Mouse (Mus musculus): ENCODE results near the gene Prkce. TPM values are rescaled to one million over a fixed set of nuclear protein-coding genes. Genes with fewer than 3 reads are reported as not detected.

Prkce gene
- total and polyA plus RNA-seq, 2 experiments from 2014 or later, result 91.3 to 94.3 TPM

- DNase-seq (no peak), ATAC-seq (no peak)
- no peaks in the 10 kb centered on the region for H3K27me3 ChIP-seq (ENCODE audit: insufficient read depth, low read length)
- H3K4me1 ChIP-seq (ENCODE audit: insufficient read depth), result no peaks in the 10 kb centered on the region
- peaks cover 16% of the 10 kb centered on the region; the same call in 1 of the 2 replicates for H3K36me3 ChIP-seq (ENCODE audit: insufficient read depth)
- H3K9ac ChIP-seq, result no peak overlapping the region
- no peak overlapping the region for H3K4me2 ChIP-seq (ENCODE audit: low read depth)
- no peak for TF ChIP-seq CTCF (IDR thresholded peaks at IDR 0.05; ENCODE audit: low read depth)
- WGBS, result 89% methylated on average over 6 of the region's 6 CpGs
- no peaks in the 10 kb centered on the region for H3K9me3 ChIP-seq (ENCODE audit: low read length)
- no peak overlapping the region for H3K27ac ChIP-seq (ENCODE audit: low read depth, low read length)
- no peak overlapping the region for H3K4me3 ChIP-seq (ENCODE audit: low read depth, low read length)
Measured at GRCm38 (mm10) chr17:86494494-86494893, 326.9 kb downstream of the Prkce start.

GRCm38 (mm10) chr17:86494895-86495294 is 327.3 kb downstream of the Prkce start:
- Histone ChIP-seq H3K4me2 (ENCODE audit: low read depth) (no peak overlapping the region), H3K9ac (no peak overlapping the region), H3K4me1 (ENCODE audit: insufficient read depth) (no peaks in the 10 kb centered on the region), H3K9me3 (ENCODE audit: low read length) (no peaks in the 10 kb centered on the region), H3K4me3 (ENCODE audit: low read depth, low read length) (no peak overlapping the region), H3K27ac (ENCODE audit: low read depth, low read length) (no peak overlapping the region), H3K27me3 (ENCODE audit: insufficient read depth, low read length) (no peaks in the 10 kb centered on the region), H3K36me3 (ENCODE audit: insufficient read depth) (peaks cover 16% of the 10 kb centered on the region; the same call in 1 of the 2 replicates)
- no peak for ATAC-seq
- WGBS, result 78% methylated on average over 6 of the region's 6 CpGs
- DNase-seq, result no peak
- TF ChIP-seq CTCF (IDR thresholded peaks at IDR 0.05; ENCODE audit: low read depth), result no peak

GRCm38 (mm10) chr17:86496123-86496771 is 328.7 kb downstream of the Prkce start:
- Histone ChIP-seq H3K27me3 (ENCODE audit: insufficient read depth, low read length) (no peaks in the 10 kb centered on the region), H3K36me3 (ENCODE audit: insufficient read depth) (peaks cover 18% of the 10 kb centered on the region; the same call in 1 of the 2 replicates), H3K9ac (no peak overlapping the region), H3K9me3 (ENCODE audit: low read length) (no peaks in the 10 kb centered on the region), H3K27ac (ENCODE audit: low read depth, low read length) (no peak overlapping the region), H3K4me1 (ENCODE audit: insufficient read depth) (no peaks in the 10 kb centered on the region), H3K4me2 (ENCODE audit: low read depth) (no peak overlapping the region), H3K4me3 (ENCODE audit: low read depth, low read length) (no peak overlapping the region)
- TF ChIP-seq CTCF (IDR thresholded peaks at IDR 0.05; ENCODE audit: low read depth), result peak; percentile 78
- ATAC-seq (peak; percentile 75), DNase-seq (peak; percentile 77)
- 90% methylated on average over 9 of the region's 9 CpGs for WGBS

GRCm38 (mm10) chr17:86497302-86497701 is 329.7 kb downstream of the Prkce start:
- Histone ChIP-seq H3K36me3 (ENCODE audit: insufficient read depth) (peaks cover 14% of the 10 kb centered on the region; the same call in 1 of the 2 replicates), H3K4me3 (ENCODE audit: low read depth, low read length) (no peak overlapping the region), H3K27me3 (ENCODE audit: insufficient read depth, low read length) (no peaks in the 10 kb centered on the region), H3K9ac (no peak overlapping the region), H3K4me1 (ENCODE audit: insufficient read depth) (no peaks in the 10 kb centered on the region), H3K4me2 (ENCODE audit: low read depth) (no peak overlapping the region), H3K9me3 (ENCODE audit: low read length) (no peaks in the 10 kb centered on the region), H3K27ac (ENCODE audit: low read depth, low read length) (no peak overlapping the region)
- no peak for DNase-seq
- no peak for TF ChIP-seq CTCF (IDR thresholded peaks at IDR 0.05; ENCODE audit: low read depth)
- 86% methylated on average over 4 of the region's 4 CpGs for WGBS
- no peak for ATAC-seq

GRCm38 (mm10) chr17:86499359-86500045 is 331.9 kb downstream of the Prkce start:
- Histone ChIP-seq H3K9me3 (ENCODE audit: low read length) (no peaks in the 10 kb centered on the region), H3K4me1 (ENCODE audit: insufficient read depth) (no peaks in the 10 kb centered on the region), H3K27ac (ENCODE audit: low read depth, low read length) (no peak overlapping the region), H3K27me3 (ENCODE audit: insufficient read depth, low read length) (no peaks in the 10 kb centered on the region), H3K36me3 (ENCODE audit: insufficient read depth) (peaks cover 11% of the 10 kb centered on the region; the same call in 1 of the 2 replicates), H3K9ac (no peak overlapping the region), H3K4me3 (ENCODE audit: low read depth, low read length) (no peak overlapping the region), H3K4me2 (ENCODE audit: low read depth) (no peak overlapping the region)
- ATAC-seq (no peak), DNase-seq (no peak)
- no peak for TF ChIP-seq CTCF (IDR thresholded peaks at IDR 0.05; ENCODE audit: low read depth)
- 77% methylated on average over 15 of the region's 15 CpGs for WGBS

- Histone ChIP-seq H3K4me2 (ENCODE audit: low read depth) (no peak overlapping the region), H3K36me3 (ENCODE audit: insufficient read depth) (peaks cover 11% of the 10 kb centered on the region; the same call in 1 of the 2 replicates), H3K4me3 (ENCODE audit: low read depth, low read length) (no peak overlapping the region), H3K9ac (no peak overlapping the region; the same call in 1 of the 2 replicates), H3K4me1 (ENCODE audit: insufficient read depth) (no peaks in the 10 kb centered on the region), H3K9me3 (ENCODE audit: low read length) (no peaks in the 10 kb centered on the region), H3K27ac (ENCODE audit: low read depth, low read length) (no peak overlapping the region), H3K27me3 (ENCODE audit: insufficient read depth, low read length) (no peaks in the 10 kb centered on the region)
- DNase-seq (no peak), ATAC-seq (no peak)
- TF ChIP-seq CTCF (IDR thresholded peaks at IDR 0.05; ENCODE audit: low read depth), result no peak
- 92% methylated on average over 4 of the region's 4 CpGs for WGBS
Measured at GRCm38 (mm10) chr17:86501393-86501792, 333.8 kb downstream of the Prkce start.

All from forebrain, postnatal 0 days (tissue).